In genomic region chr10:42018016-42018949, GRCm38 (mm10) we compare ENCODE assay signal across 8 mouse cellular contexts. TPM values are rescaled to one million over a fixed set of nuclear protein-coding genes. Genes with fewer than 3 reads are reported as not detected.
DNase-seq lines count a peak whose midpoint lies in the region; ATAC-seq and TF ChIP-seq lines count a peak whose summit lies in the region.

Gene Armc2 (minus strand): TSS chr10:42018442.

- ATAC-seq in forebrain, embryonic 12.5 days (ENCODE audit: low FRiP score), result peak; percentile 98
- ATAC-seq in liver, postnatal 0 days, result peak; percentile 96
- ATAC-seq in neural tube, embryonic 14.5 days (ENCODE audit: low read depth), result peak; percentile 99

- H3K36me3 ChIP-seq in ES-Bruce4 (ENCODE audit: control insufficient read depth, insufficient read depth, low read length, poor library complexity, severe bottlenecking), result no peaks in the 10 kb centered on the region
- no peaks in the 10 kb centered on the region for H3K36me3 ChIP-seq in forebrain, embryonic 12.5 days (replicated peaks)
- no peaks in the 10 kb centered on the region for H3K36me3 ChIP-seq in liver, postnatal 0 days (replicated peaks; ENCODE audit: insufficient read depth, low read length)
- no peaks in the 10 kb centered on the region for H3K36me3 ChIP-seq in neural tube, embryonic 14.5 days (ENCODE audit: control insufficient read depth, insufficient read depth, low read length)
- no peaks in the 10 kb centered on the region for H3K36me3 ChIP-seq in testis, adult 2 months (ENCODE audit: control insufficient read depth, insufficient read depth, low read length)

- no peaks in the 10 kb centered on the region for H3K4me1 ChIP-seq in ES-Bruce4 (ENCODE audit: control insufficient read depth, insufficient read depth, low read length)
- H3K4me1 ChIP-seq in forebrain, embryonic 12.5 days, result peaks cover 11% of the 10 kb centered on the region
- H3K4me1 ChIP-seq in liver, postnatal 0 days (ENCODE audit: insufficient read depth), result peaks cover 10% of the 10 kb centered on the region
- no peaks in the 10 kb centered on the region for H3K4me1 ChIP-seq in neural tube, embryonic 14.5 days (ENCODE audit: control insufficient read depth, insufficient read depth, low read length)
- no peaks in the 10 kb centered on the region; the same call in 1 of the 2 replicates for H3K4me1 ChIP-seq in testis, adult 2 months (ENCODE audit: control insufficient read depth, insufficient read depth, low read length)

- TF ChIP-seq POLR2A in ES-Bruce4 (IDR thresholded peaks at IDR 0.05; ENCODE audit: insufficient read depth, low read length), result no peak
- peak; percentile 81 for TF ChIP-seq POLR2A in testis, adult 2 months (IDR thresholded peaks at IDR 0.05; ENCODE audit: control insufficient read depth, low read depth, low read length)

- no peak within 1 kb of the TSS for H3K9ac ChIP-seq in ES-Bruce4 (ENCODE audit: low read depth, poor library complexity, severe bottlenecking)
- peak within 1 kb of the TSS; percentile 66 for H3K9ac ChIP-seq in forebrain, embryonic 12.5 days
- H3K9ac ChIP-seq in liver, postnatal 0 days (replicated peaks), result 0 out of 2 replicates have a peak within 1 kb of the TSS, but pooled peaks have one; percentile 44
- peak within 1 kb of the TSS; percentile 63 for H3K9ac ChIP-seq in neural tube, embryonic 14.5 days (replicated peaks; ENCODE audit: low read depth, low read length)

- TF ChIP-seq EP300 in ES-Bruce4 (IDR thresholded peaks at IDR 0.05; ENCODE audit: insufficient read depth, low read depth, low read length), result no peak
- no peak for TF ChIP-seq EP300 in liver, postnatal 0 days (IDR thresholded peaks at IDR 0.05; ENCODE audit: low read depth)

- DNase-seq in c-Kit-positive CD71-positive TER-119-positive erythroid progenitor cells, embryonic 14.5 days (ENCODE audit: low spot score), result peak; percentile 53
- peak; percentile 66 to 77 for DNase-seq in heart, postnatal 10 days
- DNase-seq in kidney, postnatal 4 days, result peak; percentile 77 to 83
- peak; percentile 81 for DNase-seq in liver, postnatal 0 days

- H3K27ac ChIP-seq in ES-Bruce4 (ENCODE audit: insufficient read depth, low read length), result no peak within 1 kb of the TSS
- no peak within 1 kb of the TSS for H3K27ac ChIP-seq in forebrain, embryonic 12.5 days
- H3K27ac ChIP-seq in liver, postnatal 0 days (ENCODE audit: low read depth), result no peak within 1 kb of the TSS
- no peak within 1 kb of the TSS for H3K27ac ChIP-seq in neural tube, embryonic 14.5 days (ENCODE audit: low read depth, low read length)
- H3K27ac ChIP-seq in testis, adult 2 months (ENCODE audit: control insufficient read depth, insufficient read depth, low read depth, low read length), result peak within 1 kb of the TSS; percentile 84

- no peaks in the 10 kb centered on the region for H3K27me3 ChIP-seq in ES-Bruce4 (ENCODE audit: control insufficient read depth, insufficient read depth, low read length, poor library complexity, severe bottlenecking)
- H3K27me3 ChIP-seq in forebrain, embryonic 12.5 days, result peaks cover 19% of the 10 kb centered on the region
- H3K27me3 ChIP-seq in liver, postnatal 0 days (ENCODE audit: insufficient read depth, low read length), result 0 out of 2 replicates have a peak, but pooled peaks cover 6% of the 10 kb centered on the region
- H3K27me3 ChIP-seq in neural tube, embryonic 14.5 days (ENCODE audit: control insufficient read depth, insufficient read depth, low read length), result 0 out of 2 replicates have a peak, but pooled peaks cover 2% of the 10 kb centered on the region
- H3K27me3 ChIP-seq in testis, adult 2 months (ENCODE audit: control insufficient read depth, insufficient read depth, low read length), result no peaks in the 10 kb centered on the region

- H3K4me3 ChIP-seq in ES-Bruce4 (ENCODE audit: low read depth, low read length), result peak within 1 kb of the TSS; percentile 88
- H3K4me3 ChIP-seq in forebrain, embryonic 12.5 days (replicated peaks), result peak within 1 kb of the TSS; percentile 60
- H3K4me3 ChIP-seq in liver, postnatal 0 days (ENCODE audit: low read depth, low read length), result peak within 1 kb of the TSS; percentile 53
- peak within 1 kb of the TSS; percentile 65 for H3K4me3 ChIP-seq in neural tube, embryonic 14.5 days (ENCODE audit: low read depth, low read length)
- H3K4me3 ChIP-seq in testis, adult 2 months (ENCODE audit: control insufficient read depth, low read depth, low read length), result peak within 1 kb of the TSS; percentile 88

- H3K4me2 ChIP-seq in forebrain, embryonic 12.5 days, result peak within 1 kb of the TSS; percentile 82
- H3K4me2 ChIP-seq in liver, postnatal 0 days (ENCODE audit: low read depth, low read length), result peak within 1 kb of the TSS; percentile 86
- H3K4me2 ChIP-seq in neural tube, embryonic 14.5 days (ENCODE audit: low read depth, low read length), result peak within 1 kb of the TSS; percentile 69

- no peak for TF ChIP-seq CTCF in ES-Bruce4 (IDR thresholded peaks at IDR 0.05; ENCODE audit: low read depth, low read length)
- TF ChIP-seq CTCF in liver, postnatal 0 days (IDR thresholded peaks at IDR 0.05; ENCODE audit: low read depth), result no peak
- no peak for TF ChIP-seq CTCF in testis, adult 2 months (IDR thresholded peaks at IDR 0.05; ENCODE audit: control insufficient read depth, insufficient read depth, insufficient replicate concordance, low read depth, low read length)

- WGBS in forebrain, embryonic 12.5 days, result 2% methylated on average over 58 of the region's 58 CpGs
- WGBS in liver, postnatal 0 days (ENCODE audit: insufficient replicate concordance), result 6% methylated on average over 53 of the region's 58 CpGs
- WGBS in neural tube, embryonic 14.5 days, result 2% methylated on average over 58 of the region's 58 CpGs

- no peaks in the 10 kb centered on the region for H3K9me3 ChIP-seq in ES-Bruce4 (replicated peaks; ENCODE audit: control insufficient read depth, insufficient read depth, low read length, poor library complexity, severe bottlenecking)
- no peaks in the 10 kb centered on the region for H3K9me3 ChIP-seq in forebrain, embryonic 12.5 days
- H3K9me3 ChIP-seq in liver, postnatal 0 days (ENCODE audit: low read length), result no peaks in the 10 kb centered on the region
- no peaks in the 10 kb centered on the region for H3K9me3 ChIP-seq in neural tube, embryonic 14.5 days (ENCODE audit: control insufficient read depth, low read length)

- intact Hi-C loops in heart, postnatal 10 days (cut with DNase I), result no loop called here

RNA-seq across cellular contexts. Expression of gene Armc2, which starts in this region (rescaled TPM):
- 1.2 and 3.2 TPM in 2 replicates for polyA plus RNA-seq in ES-Bruce4 (2011; ENCODE audit: insufficient read depth, insufficient read length, low read depth, missing spikeins)
- 3.6 and 4.6 TPM in 2 replicates for polyA plus RNA-seq in forebrain, embryonic 12.5 days (2016; fragmentation: Nextera tagmentation; extraction: Ambion mirVana)
- total RNA-seq in heart, postnatal 10 days (2021), result 1 to 10 TPM; 2.6 to 2.7 TPM
- 0.07 and 0.21 TPM in 2 replicates for polyA plus RNA-seq in liver, postnatal 0 days (2015; fragmentation: Nextera tagmentation; extraction: Ambion mirVana)
- 8.6 and 13.1 TPM in 2 replicates for polyA plus RNA-seq in neural tube, embryonic 14.5 days (2014; fragmentation: Nextera tagmentation; extraction: Ambion mirVana)
- polyA plus RNA-seq in testis, adult 2 months (2012; rRNA removed), result 15.9 and 16.1 TPM in 2 replicates

Comparison
In these comparisons a context has a peak if more than half of its experiments do, and no peak if none do; other contexts are left out.
1. Peak in DNase-seq, ATAC-seq, H3K4me3 ChIP-seq, H3K9ac ChIP-seq and H3K4me2 ChIP-seq in liver, postnatal 0 days; RNA of the gene not detected or under 1 TPM.